Mouse (Mus musculus) G1E (cell line): Measurements from ENCODE around the gene Cyp4f14.

Source experiments
- CTCF ChIP-seq: IDR thresholded peaks from 2 replicates; pipeline ENCODE4 v1.5.1; 2012; ENCODE audit warnings: low read depth, low read length, inconsistent platforms, mixed read lengths
- GATA1 ChIP-seq: IDR thresholded peaks from 2 replicates; pipeline ENCODE4 v1.6.1; 2012; ENCODE audit warnings: borderline replicate concordance, low read length, inconsistent platforms, mixed read lengths
- POLR2AphosphoS5 ChIP-seq: IDR thresholded peaks from 2 replicates; pipeline ENCODE4 v1.6.1; 2012; ENCODE audit warnings: low read depth, low read length, inconsistent platforms; ENCODE audit not compliant: insufficient replicate concordance
- TAL1 ChIP-seq: conservative IDR thresholded peaks from 2 replicates; pipeline ENCODE4 v1.6.1; 2012; ENCODE audit warnings: low read depth, low read length, inconsistent platforms, mixed read lengths

DNA sequence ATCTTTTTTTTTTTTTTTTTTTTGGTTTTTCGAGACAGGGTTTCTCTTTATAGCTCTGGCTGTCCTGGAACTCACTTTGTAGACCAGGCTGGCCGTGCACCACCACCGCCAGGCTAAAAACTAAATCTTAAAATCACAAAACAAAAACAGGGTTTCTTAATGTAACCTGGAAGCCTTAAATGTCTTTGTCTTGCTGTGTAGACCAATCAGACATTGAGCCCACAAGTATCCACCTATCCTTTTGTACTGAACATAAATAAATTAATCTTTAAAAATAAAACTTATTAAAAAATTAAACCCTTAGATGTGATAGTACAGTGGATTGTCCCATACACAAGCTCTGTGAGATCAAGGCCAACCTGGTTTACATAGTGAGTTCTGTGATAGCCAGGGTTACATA lies 23.2 kb downstream of the Cyp4f14 start:
- TF ChIP-seq CTCF (no peak), GATA1 (no peak), TAL1 (no peak), POLR2AphosphoS5 (no peak)
